Mouse (Mus musculus) heart, embryonic 16.5 days (tissue): Measurements from ENCODE around the gene Supt3. TPM values are rescaled to one million over a fixed set of nuclear protein-coding genes. Genes with fewer than 3 reads are reported as not detected.

Source experiments
- polyA plus RNA-seq: library from polyadenylated mRNA; unstranded; fragments of >200 nt; fragmentation: Nextera tagmentation; extraction: Ambion mirVana; gene quantifications from 2 replicates; pipeline ENCODE4 v1.2.1, GENCODE M21; 2015

Supt3 gene
- polyA plus RNA-seq, 1 experiment from 2014 or later, result 24.3 TPM

Other genes starting within 250 kb of the Supt3 start
- gene Runx2, start 37.6 kb downstream of the Supt3 start, polyA plus RNA-seq, result 0.21 and 0.25 TPM in 2 replicates